Mouse (Mus musculus) hindbrain, embryonic 10.5 days (tissue): ENCODE results near the gene Olfr1489. TPM values are rescaled to one million over a fixed set of nuclear protein-coding genes. Genes with fewer than 3 reads are reported as not detected.
"Not testable (repeated sequence)": the region's sequence is repeated elsewhere in the genome, so short reads cannot be mapped to it uniquely, and the experiment has no call there.

Experiments
- DNase-seq: peaks from one replicate; pipeline ENCODE4 v3.0.0-alpha.2; 2017; ENCODE audit warnings: low spot score
- H3K27ac ChIP-seq: fragments of 300-500 bp; sonication (generic); 2 replicates; pipeline ENCODE4 v1.5.1; 2016; ENCODE audit warnings: mild to moderate bottlenecking, moderate library complexity
- H3K27me3 ChIP-seq: fragments of 300-500 bp; sonication (generic); 2 replicates; pipeline ENCODE4 v1.6.1; 2016; ENCODE audit warnings: mild to moderate bottlenecking; ENCODE audit not compliant: poor library complexity, insufficient read depth, severe bottlenecking
- H3K36me3 ChIP-seq: fragments of 300-500 bp; sonication (generic); 2 replicates; pipeline ENCODE4 v1.6.1; 2016; ENCODE audit warnings: mild to moderate bottlenecking, moderate library complexity
- H3K4me1 ChIP-seq: fragments of 300-500 bp; sonication (generic); replicated peaks from 2 replicates; pipeline ENCODE4 v1.6.1; 2016; ENCODE audit warnings: mild to moderate bottlenecking
- H3K4me3 ChIP-seq: fragments of 300-500 bp; sonication (generic); 2 replicates; pipeline ENCODE4 v1.5.1; 2016; ENCODE audit warnings: mild to moderate bottlenecking, moderate library complexity
- H3K9me3 ChIP-seq: fragments of 300-500 bp; sonication (generic); 2 replicates; pipeline ENCODE4 v1.6.1; 2016; ENCODE audit warnings: mild to moderate bottlenecking, moderate library complexity
- WGBS: fragments of 180-500 bp; shearing (Covaris S2); methylation state at CpG from one replicate; pipeline ENCODE4 v1.1.7; 2016; 5-methylcytosine and 5-hydroxymethylcytosine counted together
- polyA plus RNA-seq: library from polyadenylated mRNA; unstranded; fragments of >200 nt; fragmentation: Nextera tagmentation; extraction: Ambion mirVana; gene quantifications from 2 replicates; pipeline ENCODE4 v1.2.1, GENCODE M21; 2016

The Olfr1489 gene
- not detected in 2 replicates for polyA plus RNA-seq

GRCm38 (mm10) chr19:13631321-13631720, at the start of gene Olfr1489:
Olfr1489 (plus strand) TSS chr19:13631621.
- no peak for DNase-seq
- no peaks in the 10 kb centered on the region for H3K36me3 ChIP-seq
- H3K27ac ChIP-seq: no peak within 1 kb of the TSS
- H3K27me3 ChIP-seq: no peaks in the 10 kb centered on the region
- H3K9me3 ChIP-seq: peaks cover 24% of the 10 kb centered on the region
- no peak within 1 kb of the TSS for H3K4me3 ChIP-seq
- no peaks in the 10 kb centered on the region for H3K4me1 ChIP-seq
- 84% methylated on average over 1 of the region's 1 CpGs for WGBS

- Histone ChIP-seq H3K4me1 (no peaks in the 10 kb centered on the region), H3K27me3 (no peaks in the 10 kb centered on the region), H3K27ac (no peak within 1 kb of the TSS), H3K36me3 (no peaks in the 10 kb centered on the region), H3K9me3 (peaks cover 9% of the 10 kb centered on the region; the same call in 1 of the 2 replicates), H3K4me3 (no peak within 1 kb of the TSS)
- no peak for DNase-seq
- WGBS: 89% methylated on average over 1 of the region's 1 CpGs
Observed at GRCm38 (mm10) chr19:13583211-13583610, 48.2 kb upstream of the Olfr1489 start, which contains the start of gene Olfr1484. Olfr1484 (plus strand) TSS chr19:13583511.

- H3K27me3 ChIP-seq, H3K4me1 ChIP-seq, H3K36me3 ChIP-seq, DNase-seq, H3K4me3 ChIP-seq, H3K27ac ChIP-seq: not testable (repeated sequence)
- 89% methylated on average over 2 of the region's 2 CpGs for WGBS
- peaks cover 24% of the 10 kb centered on the region for H3K9me3 ChIP-seq
Observed at GRCm38 (mm10) chr19:13617075-13617474, 14.3 kb upstream of the Olfr1489 start, which contains the start of gene Olfr1487. Olfr1487 (plus strand) TSS chr19:13617375.

GRCm38 (mm10) chr19:13650791-13651190, 19.4 kb downstream of the Olfr1489 start, which contains the start of gene Olfr1490:
Olfr1490 (plus strand) TSS chr19:13651091.
- H3K4me3 ChIP-seq: no peak within 1 kb of the TSS
- 76% methylated on average over 1 of the region's 1 CpGs for WGBS
- no peaks in the 10 kb centered on the region for H3K36me3 ChIP-seq
- no peaks in the 10 kb centered on the region for H3K27me3 ChIP-seq
- no peaks in the 10 kb centered on the region for H3K4me1 ChIP-seq
- H3K9me3 ChIP-seq: peaks cover 18% of the 10 kb centered on the region
- no peak for DNase-seq
- H3K27ac ChIP-seq: no peak within 1 kb of the TSS

Other genes with a start within 250 kb of the Olfr1489 start
- gene Olfr1469, start 223.8 kb upstream of the Olfr1489 start, polyA plus RNA-seq: not detected in 2 replicates
- not detected in 2 replicates for gene Olfr1471, start 188.2 kb upstream of the Olfr1489 start, polyA plus RNA-seq
- gene Olfr1472, start 175.5 kb upstream of the Olfr1489 start, polyA plus RNA-seq: not detected in 2 replicates
- gene Olfr1474, start 162.1 kb upstream of the Olfr1489 start, polyA plus RNA-seq: not detected in 2 replicates
- gene Olfr1475, start 151.4 kb upstream of the Olfr1489 start, polyA plus RNA-seq: not detected in 2 replicates
- not detected in 2 replicates for gene Olfr1477, start 131.1 kb upstream of the Olfr1489 start, polyA plus RNA-seq
- gene Olfr1480, start 103.7 kb upstream of the Olfr1489 start, polyA plus RNA-seq: not detected in 2 replicates
- not detected in 2 replicates for gene Olfr1484, start 48.1 kb upstream of the Olfr1489 start, polyA plus RNA-seq
- gene Olfr1487, start 14.2 kb upstream of the Olfr1489 start, polyA plus RNA-seq: not detected in 2 replicates
- gene Olfr1490, start 19.5 kb downstream of the Olfr1489 start, polyA plus RNA-seq: not detected in 2 replicates
- gene Olfr1491, start 65.6 kb downstream of the Olfr1489 start, polyA plus RNA-seq: not detected in 2 replicates
- gene Olfr1493-ps1, start 91.7 kb downstream of the Olfr1489 start, polyA plus RNA-seq: not detected in 2 replicates
- not detected in 2 replicates for gene Olfr1494, start 108.1 kb downstream of the Olfr1489 start, polyA plus RNA-seq
- gene Olfr1495, start 133.0 kb downstream of the Olfr1489 start, polyA plus RNA-seq: not detected in 2 replicates
- gene Olfr1496, start 146.3 kb downstream of the Olfr1489 start, polyA plus RNA-seq: not detected in 2 replicates
- not detected in 2 replicates for gene Olfr1497, start 166.6 kb downstream of the Olfr1489 start, polyA plus RNA-seq
- not detected in 2 replicates for gene Olfr1499, start 187.8 kb downstream of the Olfr1489 start, polyA plus RNA-seq
- gene Olfr1500, start 198.9 kb downstream of the Olfr1489 start, polyA plus RNA-seq: not detected in 2 replicates
- not detected in 2 replicates for gene Olfr1501, start 219.1 kb downstream of the Olfr1489 start, polyA plus RNA-seq
- gene Olfr1502, start 230.2 kb downstream of the Olfr1489 start, polyA plus RNA-seq: not detected in 2 replicates